Mouse (Mus musculus) heart, embryonic 10.5 days (tissue): ENCODE measurements at regions not wholly inside any gene's neighbourhood (a gene's known extent, or its start where the extent isn't known, plus 50 kb on each side); places are given as distances from the start of the nearest gene placed in this dataset.

Source experiments
- DNase-seq: peaks from one replicate; pipeline ENCODE4 v3.0.0-alpha.2; 2017; ENCODE audit warnings: low spot score
- H3K27ac ChIP-seq: fragments of 300-500 bp; sonication (generic); 2 replicates; pipeline ENCODE4 v1.5.1; 2016; ENCODE audit warnings: mild to moderate bottlenecking
- H3K27me3 ChIP-seq: fragments of 300-500 bp; sonication (generic); 2 replicates; pipeline ENCODE4 v1.6.1; 2016; ENCODE audit warnings: mild to moderate bottlenecking; ENCODE audit not compliant: poor library complexity, insufficient read depth, severe bottlenecking
- H3K36me3 ChIP-seq: fragments of 300-500 bp; sonication (generic); 2 replicates; pipeline ENCODE4 v1.6.1; 2016; ENCODE audit warnings: mild to moderate bottlenecking, moderate library complexity
- H3K4me1 ChIP-seq: fragments of 300-500 bp; sonication (generic); 2 replicates; pipeline ENCODE4 v1.6.1; 2016; ENCODE audit warnings: mild to moderate bottlenecking
- H3K4me3 ChIP-seq: fragments of 300-500 bp; sonication (generic); 2 replicates; pipeline ENCODE4 v1.5.1; 2016; ENCODE audit warnings: mild to moderate bottlenecking, moderate library complexity
- H3K9me3 ChIP-seq: fragments of 300-500 bp; sonication (generic); 2 replicates; pipeline ENCODE4 v1.6.1; 2016; ENCODE audit warnings: mild to moderate bottlenecking, moderate library complexity
- WGBS: fragments of 180-500 bp; shearing (Covaris S2); methylation state at CpG from one replicate; pipeline ENCODE4 v1.1.7; 2016; 5-methylcytosine and 5-hydroxymethylcytosine counted together

GRCm38 (mm10) chr13:101824962-101825361, 56.9 kb upstream of the Pik3r1 start:
- H3K4me1 ChIP-seq, result no peaks in the 10 kb centered on the region
- no peaks in the 10 kb centered on the region; the same call in 1 of the 2 replicates for H3K9me3 ChIP-seq
- no peaks in the 10 kb centered on the region for H3K36me3 ChIP-seq
- 84% methylated on average over 2 of the region's 2 CpGs for WGBS
- no peaks in the 10 kb centered on the region for H3K27me3 ChIP-seq
- H3K27ac ChIP-seq, result no peak overlapping the region
- H3K4me3 ChIP-seq, result no peak overlapping the region
- no peak for DNase-seq

DNA sequence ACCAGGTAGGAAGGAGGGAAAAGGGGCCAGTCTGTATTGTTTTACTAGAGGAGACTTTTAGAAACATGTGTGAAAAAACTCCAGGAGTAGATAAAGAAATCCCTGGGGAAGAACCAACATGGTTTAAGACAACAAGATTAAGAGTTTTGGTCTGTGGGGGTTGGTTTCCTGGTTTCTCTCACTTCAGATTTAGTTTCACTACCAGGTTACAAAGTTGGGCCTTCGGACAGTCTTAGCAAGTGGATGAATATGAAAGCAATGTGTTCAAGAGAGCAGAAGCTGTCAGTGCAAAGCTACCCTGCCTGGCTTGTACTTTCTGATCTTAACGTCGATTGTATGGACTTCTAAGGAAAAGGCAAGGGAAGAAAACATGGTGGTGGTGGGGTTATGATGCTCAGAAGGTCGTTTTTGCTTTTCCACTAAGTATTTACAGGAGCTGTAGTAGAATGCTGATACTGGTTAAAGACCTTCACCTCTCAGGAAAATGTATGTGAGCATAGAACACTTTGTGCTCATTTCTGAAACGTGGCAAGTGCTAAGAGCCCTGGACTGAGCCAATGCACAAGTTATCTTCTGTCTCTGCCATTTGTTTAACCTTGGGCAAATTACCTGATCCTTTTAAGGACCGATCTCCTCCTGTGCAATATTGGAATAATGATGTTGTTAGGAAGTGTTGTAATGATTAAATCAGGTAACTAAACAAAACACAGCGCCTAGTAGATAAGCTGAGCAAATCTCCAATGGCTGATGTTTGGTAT, 64.0 kb upstream of the Pik3r1 start:
- DNase-seq, result no peak
- WGBS, result 65% methylated on average over 7 of the region's 7 CpGs
- Histone ChIP-seq H3K4me1 (no peaks in the 10 kb centered on the region), H3K4me3 (no peak overlapping the region), H3K27me3 (no peaks in the 10 kb centered on the region), H3K9me3 (no peaks in the 10 kb centered on the region), H3K27ac (no peak overlapping the region), H3K36me3 (no peaks in the 10 kb centered on the region)

- H3K4me1 ChIP-seq, result no peaks in the 10 kb centered on the region
- DNase-seq, result no peak
- no peaks in the 10 kb centered on the region for H3K27me3 ChIP-seq
- 82% methylated on average over 4 of the region's 4 CpGs for WGBS
- no peak overlapping the region for H3K27ac ChIP-seq
- H3K9me3 ChIP-seq, result no peaks in the 10 kb centered on the region
- no peaks in the 10 kb centered on the region for H3K36me3 ChIP-seq
- no peak overlapping the region for H3K4me3 ChIP-seq
These were observed 66.5 kb upstream of the Pik3r1 start for GRCm38 (mm10) chr13:101834546-101834945.

- WGBS, result 91% methylated on average over 1 of the region's 1 CpGs
These were observed 69.0 kb upstream of the Pik3r1 start for GRCm38 (mm10) chr13:101836992-101837391.

DNA sequence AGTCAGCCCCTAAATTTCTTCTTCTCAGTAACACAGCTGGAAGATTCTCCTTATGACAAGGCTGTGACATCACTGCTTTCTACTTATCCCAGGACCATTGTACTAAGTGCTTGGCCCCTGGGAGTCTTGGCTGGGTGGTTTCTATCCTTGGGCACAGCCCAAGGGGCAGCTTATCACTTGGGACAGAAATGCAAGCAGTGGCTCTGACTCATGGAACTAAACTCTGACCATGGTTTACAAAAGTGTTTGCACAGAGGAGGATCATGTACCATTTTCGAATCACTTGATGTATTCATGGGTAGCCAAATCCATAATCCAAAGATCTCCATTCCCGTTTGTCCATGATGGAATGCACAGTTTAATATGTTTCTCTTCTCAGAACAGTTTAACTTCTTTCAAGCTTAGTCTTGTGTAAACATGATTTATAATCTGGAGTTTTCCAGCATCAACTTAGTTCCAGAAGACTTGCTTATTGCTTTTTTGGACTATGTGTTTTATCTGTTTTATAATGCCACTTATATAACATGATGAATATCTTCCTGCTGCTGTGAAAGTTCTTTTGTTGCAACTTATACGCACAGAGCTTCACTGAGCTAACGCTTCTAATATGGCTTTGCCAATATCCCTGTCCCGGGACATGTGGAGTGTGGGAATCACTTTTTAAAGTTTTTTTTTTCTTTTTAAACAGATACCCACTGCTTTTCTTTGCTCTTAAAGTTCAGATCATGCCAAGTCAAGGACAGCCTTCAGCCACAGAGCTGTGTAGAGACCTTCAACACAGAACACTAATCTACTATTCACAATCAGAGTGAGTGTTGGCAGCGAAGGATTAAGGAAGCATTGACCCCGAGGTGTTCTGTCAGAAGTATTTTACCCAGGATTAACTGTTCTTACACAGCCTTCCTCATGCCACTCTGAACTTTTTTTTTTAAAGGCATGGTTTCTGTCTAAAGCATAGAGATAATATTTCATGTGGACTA, 76.7 kb upstream of the Pik3r1 start:
- Histone ChIP-seq H3K9me3 (no peaks in the 10 kb centered on the region), H3K4me3 (no peak overlapping the region), H3K27ac (no peak overlapping the region), H3K4me1 (no peaks in the 10 kb centered on the region), H3K36me3 (no peaks in the 10 kb centered on the region), H3K27me3 (no peaks in the 10 kb centered on the region)
- no peak for DNase-seq
- 69% methylated on average over 7 of the region's 7 CpGs for WGBS

More at GRCm38 (mm10) chr13:101836992-101837391, 69.0 kb upstream of the Pik3r1 start:
- Histone ChIP-seq H3K27ac (no peak overlapping the region), H3K4me3 (no peak overlapping the region), H3K9me3 (no peaks in the 10 kb centered on the region), H3K36me3 (no peaks in the 10 kb centered on the region), H3K4me1 (no peaks in the 10 kb centered on the region), H3K27me3 (no peaks in the 10 kb centered on the region)
- DNase-seq, result no peak

DNA sequence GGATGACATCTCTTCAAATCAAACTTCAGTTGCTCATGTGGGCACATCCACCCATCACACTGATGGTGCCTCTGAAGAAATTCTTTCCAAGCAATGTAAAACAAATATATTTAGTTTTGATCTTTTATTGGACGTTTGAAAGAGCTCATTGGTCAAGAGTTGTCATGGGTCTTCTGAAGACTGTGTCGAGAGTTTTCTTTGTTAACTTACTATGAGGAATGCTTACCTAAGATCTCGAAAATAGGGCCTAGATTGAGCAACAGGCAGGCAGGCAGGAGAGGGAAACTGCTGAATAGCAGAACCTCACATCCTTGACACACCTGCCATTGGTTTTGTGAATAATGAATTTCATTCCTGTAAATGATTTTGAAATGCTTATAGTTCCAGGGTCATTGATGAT, 78.0 kb upstream of the Pik3r1 start:
- Histone ChIP-seq H3K4me3 (no peak overlapping the region), H3K9me3 (no peaks in the 10 kb centered on the region), H3K4me1 (no peaks in the 10 kb centered on the region), H3K27me3 (no peaks in the 10 kb centered on the region), H3K27ac (no peak overlapping the region), H3K36me3 (no peaks in the 10 kb centered on the region)
- WGBS, result 71% methylated on average over 3 of the region's 3 CpGs
- DNase-seq, result no peak

- Histone ChIP-seq H3K27ac (no peak overlapping the region), H3K4me3 (no peak overlapping the region), H3K27me3 (no peaks in the 10 kb centered on the region), H3K36me3 (no peaks in the 10 kb centered on the region), H3K4me1 (no peaks in the 10 kb centered on the region), H3K9me3 (no peaks in the 10 kb centered on the region)
- WGBS, result 81% methylated on average over 12 of the region's 12 CpGs
- DNase-seq, result no peak
These were observed 80.0 kb upstream of the Pik3r1 start for GRCm38 (mm10) chr13:101847879-101848600.

- Histone ChIP-seq H3K27ac (no peak overlapping the region), H3K36me3 (no peaks in the 10 kb centered on the region), H3K4me1 (no peaks in the 10 kb centered on the region), H3K4me3 (no peak overlapping the region), H3K27me3 (no peaks in the 10 kb centered on the region), H3K9me3 (no peaks in the 10 kb centered on the region)
- WGBS, result 70% methylated on average over 2 of the region's 2 CpGs
- DNase-seq, result no peak
These were observed 80.7 kb upstream of the Pik3r1 start for GRCm38 (mm10) chr13:101848601-101849147.

- Histone ChIP-seq H3K36me3 (no peaks in the 10 kb centered on the region), H3K9me3 (no peaks in the 10 kb centered on the region), H3K27me3 (no peaks in the 10 kb centered on the region), H3K4me3 (no peak overlapping the region), H3K27ac (no peak overlapping the region), H3K4me1 (no peaks in the 10 kb centered on the region)
- 83% methylated on average over 6 of the region's 6 CpGs for WGBS
- no peak for DNase-seq
These were observed 81.4 kb upstream of the Pik3r1 start for GRCm38 (mm10) chr13:101849416-101849815.

GRCm38 (mm10) chr13:101851329-101851728, 83.3 kb upstream of the Pik3r1 start:
- H3K4me1 ChIP-seq, result no peaks in the 10 kb centered on the region
- H3K9me3 ChIP-seq, result no peaks in the 10 kb centered on the region
- no peaks in the 10 kb centered on the region for H3K27me3 ChIP-seq
- H3K4me3 ChIP-seq, result no peak overlapping the region
- 47% methylated on average over 6 of the region's 6 CpGs for WGBS
- H3K27ac ChIP-seq, result no peak overlapping the region
- no peak for DNase-seq
- H3K36me3 ChIP-seq, result no peaks in the 10 kb centered on the region

DNA sequence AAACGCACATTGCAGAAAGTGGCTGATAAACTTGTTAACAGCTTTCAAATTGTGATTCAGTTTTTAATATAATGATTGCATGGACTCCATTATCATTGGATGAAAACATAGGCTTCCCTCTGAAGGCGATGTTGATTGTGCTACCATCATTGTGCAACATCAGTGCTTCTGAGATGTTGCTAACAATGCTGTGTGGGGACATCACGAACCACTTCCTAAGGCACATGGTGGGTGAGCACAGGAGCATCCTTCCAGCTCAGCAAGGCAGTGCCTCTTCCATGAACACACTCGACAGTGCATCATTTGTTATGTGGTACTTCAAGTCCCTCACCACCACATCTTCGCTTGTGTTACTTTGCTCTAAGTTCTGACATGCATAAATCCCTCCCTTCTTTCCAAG, 84.9 kb upstream of the Pik3r1 start:
- no peaks in the 10 kb centered on the region for H3K4me1 ChIP-seq
- H3K9me3 ChIP-seq, result no peaks in the 10 kb centered on the region
- DNase-seq, result no peak
- no peak overlapping the region for H3K27ac ChIP-seq
- H3K36me3 ChIP-seq, result no peaks in the 10 kb centered on the region
- H3K4me3 ChIP-seq, result no peak overlapping the region
- 88% methylated on average over 5 of the region's 5 CpGs for WGBS
- H3K27me3 ChIP-seq, result no peaks in the 10 kb centered on the region

DNA sequence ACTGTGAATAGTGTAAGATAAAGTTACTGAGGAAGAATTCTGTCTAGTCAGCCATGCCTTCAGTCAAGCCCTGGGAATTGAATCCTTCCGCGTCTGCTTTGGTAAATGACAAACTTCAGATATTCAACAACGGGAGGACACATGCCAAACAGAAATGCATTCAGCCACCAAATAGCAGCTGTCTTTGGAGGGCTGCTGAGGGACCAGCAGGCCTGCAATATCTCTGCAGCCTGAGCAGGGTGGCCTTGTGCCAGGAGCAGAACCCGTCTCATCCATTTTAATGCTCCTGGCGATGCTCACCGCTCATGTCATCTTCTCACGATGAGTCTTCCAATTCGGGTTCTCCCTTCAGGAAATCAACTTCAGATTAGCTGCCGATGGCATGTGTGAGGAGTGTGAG, 87.1 kb upstream of the Pik3r1 start:
- 88% methylated on average over 9 of the region's 9 CpGs for WGBS
- no peaks in the 10 kb centered on the region for H3K27me3 ChIP-seq
- no peak overlapping the region for H3K4me3 ChIP-seq
- H3K36me3 ChIP-seq, result no peaks in the 10 kb centered on the region
- H3K9me3 ChIP-seq, result no peaks in the 10 kb centered on the region
- no peak overlapping the region for H3K27ac ChIP-seq
- DNase-seq, result no peak
- no peaks in the 10 kb centered on the region for H3K4me1 ChIP-seq
